Mouse (Mus musculus) G1E (cell line): ENCODE results near the gene Nme2. TPM values are rescaled to one million over a fixed set of nuclear protein-coding genes. Genes with fewer than 3 reads are reported as not detected.
A peak's percentile ranks its signal among the peaks of the same experiment; 100 is the strongest.
"Not testable (repeated sequence)": the region's sequence is repeated elsewhere in the genome, so short reads cannot be mapped to it uniquely, and the experiment has no call there.

Experiments
- ATAC-seq: 2 replicates; pipeline ENCODE4 v1.8.0; 2016; ENCODE audit warnings: mild to moderate bottlenecking; ENCODE audit not compliant: insufficient number of reproducible peaks, poor library complexity, low FRiP score, severe bottlenecking; ENCODE audit errors: extremely low read depth
- DNase-seq: peaks from one replicate; pipeline ENCODE4 v3.0.0; 2012; ENCODE audit warnings: low spot score
- H3K27me3 ChIP-seq: 2 replicates; pipeline ENCODE4 v1.6.1; 2012; ENCODE audit warnings: mild to moderate bottlenecking, low read length, inconsistent platforms; ENCODE audit not compliant: insufficient read depth
- H3K36me3 ChIP-seq: replicated peaks from 2 replicates; pipeline ENCODE3; 2012; ENCODE audit warnings: mild to moderate bottlenecking, inconsistent platforms
- H3K4me1 ChIP-seq: 2 replicates; pipeline ENCODE4 v1.6.1; 2012; ENCODE audit warnings: low read depth, low read length, inconsistent platforms, mixed read lengths; ENCODE audit not compliant: insufficient read depth
- H3K4me3 ChIP-seq: 2 replicates; pipeline ENCODE4 v1.5.1; 2012; ENCODE audit warnings: low read depth, mild to moderate bottlenecking, inconsistent platforms, low read length, moderate library complexity, mixed read lengths
- H3K9me3 ChIP-seq: replicated peaks from 2 replicates; pipeline ENCODE4 v1.6.1; 2012; ENCODE audit warnings: inconsistent platforms
- CTCF ChIP-seq: IDR thresholded peaks from 2 replicates; pipeline ENCODE4 v1.5.1; 2012; ENCODE audit warnings: low read depth, low read length, inconsistent platforms, mixed read lengths
- GATA1 ChIP-seq: IDR thresholded peaks from 2 replicates; pipeline ENCODE4 v1.6.1; 2012; ENCODE audit warnings: borderline replicate concordance, low read length, inconsistent platforms, mixed read lengths
- GATA2 ChIP-seq: IDR thresholded peaks from 2 replicates; pipeline ENCODE4 v1.6.1; 2012; ENCODE audit warnings: low read depth, low read length, inconsistent platforms, borderline replicate concordance
- POLR2AphosphoS5 ChIP-seq: IDR thresholded peaks from 2 replicates; pipeline ENCODE4 v1.6.1; 2012; ENCODE audit warnings: low read depth, low read length, inconsistent platforms; ENCODE audit not compliant: insufficient replicate concordance
- TAL1 ChIP-seq: conservative IDR thresholded peaks from 2 replicates; pipeline ENCODE4 v1.6.1; 2012; ENCODE audit warnings: low read depth, low read length, inconsistent platforms, mixed read lengths
- polyA plus RNA-seq: library from polyadenylated mRNA; stranded (reverse); fragments of >175 nt; gene quantifications from 2 replicates; pipeline ENCODE4 v1.2.3, GENCODE M21; 2012
- total RNA-seq, 2 experiments: library from RNA; stranded (forward) in 1 of 2; stranded (reverse) in 1 of 2; fragments of 200-1000 nt in 1 of 2; fragments of >200 nt in 1 of 2; fragmentation: Nextera tagmentation in 1 of 2; gene quantifications; 2 replicates each; pipeline ENCODE4 v1.2.3; 2014 to 2017

Gene Nme2
- total and polyA plus RNA-seq, 3 experiments = 29.3 to 161 (median 144) TPM

GRCm38 (mm10) chr11:93948887-93949567 is 7.0 kb downstream of the Nme2 start:
- Histone ChIP-seq H3K4me1 (peaks cover 24% of the 10 kb centered on the region), H3K36me3 (peaks cover 86% of the 10 kb centered on the region), H3K27me3 (no peaks in the 10 kb centered on the region), H3K9me3 (no peaks in the 10 kb centered on the region), H3K4me3 (no peak overlapping the region)
- DNase-seq (no peak), ATAC-seq (no peak)
- TF ChIP-seq CTCF (no peak), GATA1 (no peak), TAL1 (no peak), GATA2 (no peak), POLR2AphosphoS5 (no peak)

- no peak for ATAC-seq
- TF ChIP-seq TAL1 (no peak), CTCF (no peak), POLR2AphosphoS5 (no peak), GATA2 (no peak), GATA1 (no peak)
Observed at GRCm38 (mm10) chr11:93944986-93945385, 11.1 kb downstream of the Nme2 start.

DNA sequence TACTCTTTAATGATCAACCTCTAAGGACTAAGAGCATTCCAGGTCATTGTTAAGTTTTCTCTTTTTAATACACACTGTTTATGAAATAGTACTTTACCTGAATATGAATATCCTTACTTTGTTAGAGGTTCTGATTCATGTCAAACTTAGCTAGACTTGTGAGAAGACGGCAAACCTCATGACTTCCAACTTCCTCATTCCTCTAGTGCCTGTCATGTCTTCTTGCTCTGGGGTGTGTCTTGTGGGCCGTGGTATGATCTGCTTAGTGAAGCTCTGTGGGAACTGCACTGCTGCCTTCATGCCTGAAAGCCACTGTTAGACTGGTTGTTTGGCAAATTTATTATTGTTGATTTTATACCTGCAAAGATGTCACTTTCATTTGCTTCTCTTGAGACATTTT is 15.2 kb downstream of the Nme2 start:
- no peaks in the 10 kb centered on the region for H3K27me3 ChIP-seq
- no peak for TF ChIP-seq GATA2
- no peak for TF ChIP-seq TAL1
- TF ChIP-seq GATA1 = no peak
- TF ChIP-seq CTCF = no peak
- no peak for TF ChIP-seq POLR2AphosphoS5
- peak; percentile 73 for ATAC-seq
- no peak overlapping the region for H3K4me3 ChIP-seq
- no peaks in the 10 kb centered on the region for H3K9me3 ChIP-seq
- no peak for DNase-seq
- H3K4me1 ChIP-seq = peaks cover 16% of the 10 kb centered on the region
- peaks cover 77% of the 10 kb centered on the region for H3K36me3 ChIP-seq

More at GRCm38 (mm10) chr11:93944986-93945385, 11.1 kb downstream of the Nme2 start:
- Histone ChIP-seq H3K9me3 (no peaks in the 10 kb centered on the region), H3K27me3 (no peaks in the 10 kb centered on the region), H3K4me3 (no peak overlapping the region), H3K4me1 (peaks cover 12% of the 10 kb centered on the region), H3K36me3 (peaks cover 73% of the 10 kb centered on the region)
- no peak for DNase-seq

DNA sequence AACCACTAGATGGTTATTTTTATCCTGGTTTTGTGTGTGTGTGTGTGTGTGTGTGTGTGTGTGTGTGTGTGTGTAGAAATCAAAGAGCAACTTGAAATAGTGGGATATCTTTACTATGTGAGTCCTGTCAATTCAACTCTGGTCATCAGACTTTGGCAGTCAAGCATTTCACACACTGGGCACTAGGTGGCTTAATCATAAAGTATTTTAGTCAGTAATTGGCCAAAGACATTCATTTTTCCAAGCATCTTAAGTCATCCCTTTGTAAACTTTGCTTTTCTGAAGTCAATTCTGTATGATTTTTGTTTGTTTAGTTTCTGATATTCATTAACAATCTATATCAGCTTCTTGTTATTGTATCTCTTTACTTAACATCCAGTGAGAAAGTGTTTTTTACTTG is 27.0 kb downstream of the Nme2 start:
- H3K9me3 ChIP-seq = no peaks in the 10 kb centered on the region
- TF ChIP-seq TAL1 (no peak), GATA2 (no peak), CTCF (no peak), GATA1 (no peak), POLR2AphosphoS5 (no peak)
- ATAC-seq (no peak), DNase-seq (no peak)
- no peak overlapping the region for H3K4me3 ChIP-seq
- H3K4me1 ChIP-seq = no peaks in the 10 kb centered on the region; the same call in 1 of the 2 replicates
- H3K36me3 ChIP-seq = peaks cover 74% of the 10 kb centered on the region
- no peaks in the 10 kb centered on the region for H3K27me3 ChIP-seq

DNA sequence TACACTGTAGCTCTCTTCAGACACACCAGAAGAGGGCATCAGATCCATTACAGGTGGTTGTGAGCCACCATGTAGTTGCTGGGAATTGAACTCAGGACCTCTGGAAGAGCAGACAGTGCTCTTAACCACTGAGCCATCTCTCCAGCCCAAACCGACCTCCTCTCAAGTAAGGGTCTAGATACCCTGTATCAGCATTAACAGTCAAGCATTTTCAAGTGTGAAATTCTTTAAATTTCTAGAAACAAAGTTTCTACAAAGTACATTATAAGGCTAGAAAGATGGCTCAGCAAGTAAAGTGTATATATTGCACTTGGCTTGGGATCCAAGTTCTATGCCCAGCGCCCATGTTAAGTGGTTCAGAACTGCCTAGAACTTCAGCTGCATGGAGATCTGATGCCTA is 41.0 kb downstream of the Nme2 start:
- Histone ChIP-seq H3K4me1 (peaks cover 32% of the 10 kb centered on the region), H3K36me3 (peaks cover 71% of the 10 kb centered on the region)
- not testable (repeated sequence) for DNase-seq, H3K4me3 ChIP-seq, H3K9me3 ChIP-seq, ATAC-seq, H3K27me3 ChIP-seq

DNA sequence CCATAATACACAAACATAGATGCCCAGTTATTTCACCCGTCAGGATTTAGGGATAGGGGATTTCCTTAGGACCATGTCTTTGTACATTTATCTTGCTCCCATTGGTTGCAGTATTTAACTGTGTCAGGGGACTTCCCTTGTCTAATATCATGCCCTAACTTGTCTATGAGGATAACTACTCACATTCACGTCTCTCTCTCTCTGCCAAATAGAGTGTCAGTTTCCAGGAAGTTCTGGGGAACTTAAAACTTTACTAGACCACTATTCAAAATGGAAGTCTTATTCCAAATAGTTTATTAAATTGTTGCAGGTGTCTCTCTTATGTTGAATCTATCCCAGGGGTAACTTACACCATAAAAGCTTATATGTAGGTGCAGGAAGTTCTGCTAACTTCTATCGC is 44.5 kb downstream of the Nme2 start:
- Histone ChIP-seq H3K9me3 (no peaks in the 10 kb centered on the region), H3K4me1 (peaks cover 35% of the 10 kb centered on the region), H3K36me3 (peaks cover 72% of the 10 kb centered on the region), H3K27me3 (no peaks in the 10 kb centered on the region), H3K4me3 (no peak overlapping the region)
- TF ChIP-seq TAL1 (no peak), CTCF (no peak)
- ATAC-seq = no peak
- no peak for DNase-seq

DNA sequence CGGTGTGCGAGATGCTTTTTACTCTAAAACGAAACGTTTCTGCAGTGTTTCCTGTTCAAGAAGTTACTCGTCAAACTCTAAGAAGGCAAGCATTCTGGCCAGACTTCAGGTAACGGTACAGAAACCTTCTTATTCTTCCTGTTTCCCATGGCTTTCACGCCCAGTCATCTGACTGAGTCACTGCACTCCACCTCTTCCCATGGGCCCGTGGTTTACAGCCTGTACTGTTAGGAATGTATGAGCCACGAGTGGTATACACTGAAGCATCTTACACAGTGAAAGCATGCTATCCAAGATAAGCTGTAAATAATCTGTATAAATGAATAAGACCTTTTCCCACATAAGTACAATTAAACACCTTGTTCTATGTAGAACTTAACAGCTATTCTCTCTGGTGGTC is 47.2 kb downstream of the Nme2 start:
- H3K4me1 ChIP-seq = peaks cover 18% of the 10 kb centered on the region
- H3K4me3 ChIP-seq = no peak overlapping the region
- H3K9me3 ChIP-seq = no peaks in the 10 kb centered on the region
- peaks cover 77% of the 10 kb centered on the region for H3K36me3 ChIP-seq
- no peak for TF ChIP-seq CTCF
- TF ChIP-seq GATA1 = no peak
- no peak for TF ChIP-seq GATA2
- no peak for TF ChIP-seq POLR2AphosphoS5
- TF ChIP-seq TAL1 = no peak
- DNase-seq (no peak), ATAC-seq (no peak)
- no peaks in the 10 kb centered on the region for H3K27me3 ChIP-seq
